Mouse (Mus musculus) cortical plate, adult 2 months (tissue): Measurements from ENCODE around the gene Slc39a11.

Source experiments
- CTCF ChIP-seq: fragments of 200-500 bp; IDR thresholded peaks from 2 replicates; pipeline ENCODE4 v1.5.1; 2011; ENCODE audit warnings: mild to moderate bottlenecking, control low read depth, low read length; ENCODE audit not compliant: insufficient read depth; ENCODE audit errors: extremely low read depth
- POLR2A ChIP-seq: fragments of 200-500 bp; IDR thresholded peaks from 2 replicates; pipeline ENCODE4 v1.6.1; 2011; ENCODE audit warnings: mild to moderate bottlenecking, low read length, control low read depth; ENCODE audit not compliant: insufficient read depth; ENCODE audit errors: extremely low read depth

- no peak for TF ChIP-seq CTCF
- no peak for TF ChIP-seq POLR2A
Observed at GRCm38 (mm10) chr11:113651206-113651906, 1.5 kb upstream of the Slc39a11 start.
